Mouse (Mus musculus) thymus, adult 2 months (tissue): ENCODE measurements at regions not wholly inside any gene's neighbourhood (a gene's known extent, or its start where the extent isn't known, plus 50 kb on each side); places are given as distances from the start of the nearest gene placed in this dataset.
"Not testable (repeated sequence)": the region's sequence is repeated elsewhere in the genome, so short reads cannot be mapped to it uniquely, and the experiment has no call there.

Source experiments
- DNase-seq: peaks from one replicate; pipeline ENCODE4 v3.0.0; 2021
- H3K27ac ChIP-seq: fragments of 200-500 bp; 2 replicates; pipeline ENCODE4 v1.5.1; 2012; ENCODE audit warnings: low read length, control low read depth; ENCODE audit not compliant: control insufficient read depth, insufficient read depth
- H3K27me3 ChIP-seq: fragments of 200-500 bp; 2 replicates; pipeline ENCODE4 v1.6.1; 2012; ENCODE audit warnings: mild to moderate bottlenecking, low read length, moderate library complexity, mixed read lengths; ENCODE audit not compliant: control insufficient read depth, insufficient read depth
- H3K36me3 ChIP-seq: fragments of 200-500 bp; 2 replicates; pipeline ENCODE4 v1.6.1; 2012; ENCODE audit warnings: mild to moderate bottlenecking, low read length, moderate library complexity; ENCODE audit not compliant: control insufficient read depth, insufficient read depth
- H3K4me1 ChIP-seq: fragments of 200-500 bp; replicated peaks from 2 replicates; pipeline ENCODE4 v1.6.1; 2012; ENCODE audit warnings: low read length; ENCODE audit not compliant: control insufficient read depth, insufficient read depth
- H3K4me3 ChIP-seq: fragments of 200-500 bp; 2 replicates; pipeline ENCODE4 v1.5.1; 2012; ENCODE audit warnings: mild to moderate bottlenecking, low read length, control low read depth, moderate library complexity; ENCODE audit not compliant: control insufficient read depth, insufficient read depth
- CTCF ChIP-seq: fragments of 200-500 bp; IDR thresholded peaks from 2 replicates; pipeline ENCODE4 v1.5.1; 2012; ENCODE audit warnings: mild to moderate bottlenecking, control low read depth, low read length, moderate library complexity, borderline replicate concordance; ENCODE audit not compliant: control insufficient read depth, poor library complexity, insufficient read depth; ENCODE audit errors: extremely low read depth
- POLR2A ChIP-seq: fragments of 200-500 bp; IDR thresholded peaks from 2 replicates; pipeline ENCODE4 v1.6.1; 2012; ENCODE audit warnings: mild to moderate bottlenecking, low read length, control low read depth, moderate library complexity; ENCODE audit not compliant: control insufficient read depth, poor library complexity, insufficient read depth; ENCODE audit errors: extremely low read depth
- WGBS: fragments of 180-500 bp; shearing (Covaris S2); methylation state at CpG from one replicate; pipeline ENCODE4 v1.1.7; 2018; 5-methylcytosine and 5-hydroxymethylcytosine counted together

DNA sequence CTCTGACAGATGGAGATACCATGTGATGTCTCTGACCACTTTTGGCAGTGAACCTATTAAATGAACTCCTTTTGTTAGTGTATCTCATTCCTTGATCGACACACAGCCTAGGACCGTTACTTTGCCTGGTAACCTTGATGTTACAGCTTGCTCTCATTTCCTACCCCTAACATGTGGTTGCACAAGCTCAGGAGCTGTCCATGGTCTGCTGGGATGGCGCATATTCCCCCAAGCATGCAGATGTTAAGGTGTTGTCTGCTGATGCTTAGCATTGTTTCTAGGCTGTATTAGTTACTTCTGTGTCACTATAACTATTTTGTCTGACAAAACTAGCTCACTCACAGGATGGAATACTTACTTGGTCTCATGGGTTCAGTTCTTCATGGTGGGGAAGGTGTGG is 113.6 kb upstream of the Zfp746 start:
- Histone ChIP-seq H3K36me3 (no peaks in the 10 kb centered on the region), H3K27ac (no peak overlapping the region), H3K4me1 (no peaks in the 10 kb centered on the region), H3K27me3 (no peaks in the 10 kb centered on the region), H3K4me3 (no peak overlapping the region)
- WGBS: 41% methylated on average over 3 of the region's 3 CpGs
- no peak for TF ChIP-seq POLR2A
- no peak for TF ChIP-seq CTCF
- no peak for DNase-seq

DNA sequence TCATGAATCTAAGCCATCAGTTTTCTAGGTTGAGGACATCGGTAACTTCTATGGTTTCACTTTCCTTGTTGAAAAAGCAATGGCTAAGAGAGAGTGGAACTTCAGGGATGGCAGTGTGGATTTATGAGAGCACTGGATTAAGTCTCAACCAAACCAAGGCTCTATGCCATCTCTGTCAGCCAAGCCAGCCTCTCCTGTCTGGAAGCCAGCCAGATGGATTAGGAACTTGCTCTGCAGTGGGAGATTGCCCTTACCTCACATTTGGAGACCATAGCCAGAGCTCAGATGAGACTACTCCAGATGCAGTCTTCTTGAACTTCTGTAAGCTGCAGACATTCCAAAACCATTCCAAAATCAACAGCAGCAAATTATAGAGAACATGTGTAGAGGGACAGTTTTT is 112.4 kb upstream of the Zfp746 start:
- H3K27ac ChIP-seq: no peak overlapping the region
- H3K4me3 ChIP-seq: no peak overlapping the region
- TF ChIP-seq POLR2A: no peak
- no peak for TF ChIP-seq CTCF
- H3K27me3 ChIP-seq: no peaks in the 10 kb centered on the region
- no peak for DNase-seq
- WGBS: 94% methylated on average over 1 of the region's 1 CpGs
- no peaks in the 10 kb centered on the region for H3K4me1 ChIP-seq
- H3K36me3 ChIP-seq: no peaks in the 10 kb centered on the region

DNA sequence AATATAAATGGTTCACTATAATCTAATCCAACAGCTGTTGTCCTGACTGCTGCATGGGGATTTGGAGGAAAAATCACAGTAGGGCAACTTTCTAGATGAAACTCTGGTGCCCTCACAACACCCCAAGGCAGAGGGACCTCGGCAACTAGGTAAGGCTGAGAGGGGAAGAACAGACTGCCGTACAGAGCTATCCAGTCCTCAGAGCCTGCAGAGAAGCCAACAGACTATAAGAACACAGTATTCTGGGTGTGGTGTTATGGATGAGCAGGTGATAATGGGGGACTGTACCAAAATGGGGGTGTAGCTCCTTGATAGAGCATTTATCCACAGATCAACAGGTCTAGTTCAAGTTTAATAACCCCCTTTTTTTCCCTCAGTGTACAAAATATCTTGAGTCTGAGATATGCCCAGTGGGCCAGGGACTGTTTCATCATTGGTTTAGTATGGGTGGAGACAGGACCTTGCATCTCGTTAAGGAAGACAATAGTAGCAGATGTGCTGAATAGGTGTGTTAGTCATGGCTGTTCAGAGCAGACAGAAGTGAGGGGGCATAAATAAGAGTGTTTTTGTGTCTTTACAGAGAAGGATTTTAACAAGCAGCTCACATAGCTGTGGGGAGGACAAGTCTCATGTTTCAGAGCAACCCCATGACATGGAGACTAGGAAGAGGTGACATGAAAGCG is 111.4 kb upstream of the Zfp746 start:
- Histone ChIP-seq H3K4me3 (no peak overlapping the region), H3K27me3 (no peaks in the 10 kb centered on the region), H3K36me3 (no peaks in the 10 kb centered on the region), H3K27ac (no peak overlapping the region), H3K4me1 (no peaks in the 10 kb centered on the region)
- TF ChIP-seq POLR2A (no peak), CTCF (no peak)
- WGBS: 90% methylated on average over 4 of the region's 4 CpGs
- DNase-seq: no peak

DNA sequence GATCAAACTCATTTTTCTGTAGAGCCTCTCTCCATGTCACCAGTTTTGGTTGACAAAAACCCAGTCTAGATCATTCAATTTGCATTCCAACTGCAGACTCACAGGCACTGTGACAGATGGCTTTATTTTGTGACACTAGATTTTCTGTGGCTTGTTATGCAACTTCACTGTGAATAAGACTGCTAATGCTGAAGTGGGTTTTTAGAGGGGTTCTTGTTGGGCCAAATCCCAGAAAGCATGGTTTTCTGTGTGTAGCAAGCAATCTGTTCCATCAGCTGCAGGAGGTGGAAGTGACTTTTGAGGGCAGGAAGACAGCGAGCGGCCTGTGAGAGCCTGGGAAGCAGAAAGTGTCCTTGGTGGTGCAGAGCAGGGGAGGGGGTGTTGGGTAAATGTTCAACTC is 102.0 kb upstream of the Zfp746 start:
- not testable (repeated sequence) for H3K4me1 ChIP-seq, H3K36me3 ChIP-seq, H3K4me3 ChIP-seq, DNase-seq, H3K27me3 ChIP-seq, H3K27ac ChIP-seq
- WGBS: 58% methylated on average over 2 of the region's 2 CpGs

DNA sequence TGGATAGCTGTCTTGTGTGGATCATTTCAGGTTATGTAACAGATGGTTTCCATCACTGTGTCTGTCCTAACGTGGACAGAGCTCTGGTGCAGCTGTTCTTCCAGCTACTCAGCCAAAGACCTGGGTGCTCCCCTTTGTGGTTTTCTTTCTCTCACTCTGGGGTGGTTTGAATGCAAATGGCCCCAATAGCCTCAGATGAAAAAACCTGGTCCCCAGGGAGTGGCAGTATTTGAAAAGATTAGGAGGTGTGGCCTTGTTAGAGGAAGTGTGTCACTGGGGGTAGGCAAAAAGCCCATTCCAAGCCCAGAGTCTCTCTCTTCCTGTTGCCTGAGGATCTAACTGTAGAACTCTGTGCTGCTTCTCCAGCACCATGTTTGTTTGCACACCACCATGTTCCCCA is 98.9 kb upstream of the Zfp746 start:
- 64% methylated on average over 1 of the region's 1 CpGs for WGBS
- DNase-seq: no peak
- Histone ChIP-seq H3K4me3 (no peak overlapping the region), H3K4me1 (no peaks in the 10 kb centered on the region), H3K36me3 (no peaks in the 10 kb centered on the region), H3K27ac (no peak overlapping the region), H3K27me3 (no peaks in the 10 kb centered on the region)
- TF ChIP-seq CTCF: no peak

DNA sequence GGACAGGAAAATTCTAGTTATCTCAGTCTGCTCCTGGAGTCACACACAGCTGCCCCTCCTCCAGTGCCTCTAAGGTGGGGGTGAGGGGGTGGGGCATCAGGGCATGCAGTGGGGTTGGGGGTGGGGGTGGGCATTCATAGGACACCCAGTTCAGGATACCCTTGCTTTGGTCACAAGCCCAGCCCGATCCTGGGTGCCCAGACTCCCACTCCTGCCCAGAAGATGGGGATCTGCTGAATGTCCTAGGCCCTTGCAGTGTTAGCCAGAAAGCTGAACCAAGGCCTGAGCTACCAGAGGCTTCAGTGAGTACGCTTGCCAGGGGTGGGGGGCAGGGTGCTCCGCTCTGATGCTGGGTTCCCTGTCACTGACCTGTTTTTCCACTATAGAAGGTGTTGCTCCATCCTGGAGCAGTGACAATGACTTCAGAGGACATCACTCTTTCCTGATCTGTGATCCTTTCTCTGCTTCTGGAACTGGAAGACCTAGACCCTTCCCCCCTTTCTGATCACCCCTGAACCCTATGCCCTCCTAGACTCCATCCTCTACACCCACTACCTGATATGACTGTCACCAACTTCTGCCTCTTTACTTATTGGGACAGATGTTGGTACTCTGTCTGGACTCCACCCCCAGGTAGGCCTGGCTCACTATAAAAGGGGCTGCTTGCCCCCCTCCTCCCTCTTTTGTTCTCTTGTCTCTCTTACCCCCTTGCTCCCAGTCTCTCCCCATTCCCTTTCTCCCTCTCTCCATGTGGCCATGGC is 92.1 kb upstream of the Zfp746 start:
- Histone ChIP-seq H3K27ac (no peak overlapping the region), H3K4me3 (no peak overlapping the region), H3K27me3 (no peaks in the 10 kb centered on the region), H3K36me3 (no peaks in the 10 kb centered on the region), H3K4me1 (no peaks in the 10 kb centered on the region)
- TF ChIP-seq POLR2A (no peak), CTCF (no peak)
- WGBS: 85% methylated on average over 3 of the region's 3 CpGs
- no peak for DNase-seq

DNA sequence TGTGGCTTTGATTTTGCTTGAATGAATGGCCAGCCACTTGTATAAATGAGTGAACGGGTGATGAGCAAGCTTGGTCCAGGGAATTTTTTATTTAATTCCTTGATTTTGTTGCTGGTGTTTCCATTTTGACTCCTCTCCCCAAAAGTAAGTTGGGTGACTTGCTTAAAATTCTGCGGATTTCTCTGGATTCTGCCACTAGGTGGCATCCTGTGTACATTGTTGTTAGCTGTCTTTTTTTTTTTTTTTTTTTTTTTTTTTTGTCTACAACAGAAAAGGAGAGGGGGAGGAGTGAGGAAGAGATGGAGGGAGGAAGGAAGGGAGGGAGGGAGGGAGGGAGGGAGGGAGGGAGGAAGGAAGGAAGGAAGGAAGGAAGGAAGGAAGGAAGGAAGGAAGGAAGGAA is 91.5 kb upstream of the Zfp746 start:
- H3K4me1 ChIP-seq: no peaks in the 10 kb centered on the region
- peak; percentile 40 for DNase-seq
- 18% methylated on average over 2 of the region's 2 CpGs for WGBS
- TF ChIP-seq POLR2A: no peak
- no peak for TF ChIP-seq CTCF
- H3K27ac ChIP-seq: no peak overlapping the region
- no peaks in the 10 kb centered on the region for H3K27me3 ChIP-seq
- no peak overlapping the region for H3K4me3 ChIP-seq
- no peaks in the 10 kb centered on the region for H3K36me3 ChIP-seq
